Mouse (Mus musculus) urinary bladder, postnatal 36 days (tissue): ENCODE data around the gene Gm38100.

Source experiments
- DNase-seq, 2 experiments: peaks; one replicate each; pipeline ENCODE4 v3.0.0; 2022; ENCODE audit warnings: low spot score in 2 of 2, mixed read lengths in 1 of 2

The Gm38100 gene

GRCm38 (mm10) chr1:175967004-175967745 is 47.0 kb downstream of the Gm38100 start:
- no peak for DNase-seq

GRCm38 (mm10) chr1:175970710-175971109 is 50.6 kb downstream of the Gm38100 start:
- no peak for DNase-seq
